Mouse (Mus musculus) neural tube, embryonic 12.5 days (tissue): Measurements from ENCODE around the gene Arhgap28. TPM values are rescaled to one million over a fixed set of nuclear protein-coding genes. Genes with fewer than 3 reads are reported as not detected.

ENCODE experiments used
- ATAC-seq: fragments of 200-750 bp; cut with Nextera tagmentation; 2 replicates; pipeline ENCODE4 v1.8.0; 2017; ENCODE audit warnings: low read depth, mild to moderate bottlenecking, moderate TSS enrichment, moderate library complexity; ENCODE audit not compliant: low FRiP score
- H3K27ac ChIP-seq: fragments of 300-500 bp; sonication (generic); 2 replicates; pipeline ENCODE4 v1.5.1; 2016
- H3K27me3 ChIP-seq: fragments of 300-500 bp; sonication (generic); replicated peaks from 2 replicates; pipeline ENCODE4 v1.6.1; 2016; ENCODE audit warnings: mild to moderate bottlenecking
- H3K36me3 ChIP-seq: fragments of 300-500 bp; sonication (generic); 2 replicates; pipeline ENCODE4 v1.6.1; 2016; ENCODE audit warnings: mild to moderate bottlenecking
- H3K4me1 ChIP-seq: fragments of 300-500 bp; sonication (generic); 2 replicates; pipeline ENCODE4 v1.6.1; 2016
- H3K4me2 ChIP-seq: fragments of 300-500 bp; sonication (generic); replicated peaks from 2 replicates; pipeline ENCODE4 v1.6.1; 2016; ENCODE audit warnings: mild to moderate bottlenecking
- H3K4me3 ChIP-seq: fragments of 300-500 bp; sonication (generic); 2 replicates; pipeline ENCODE4 v1.5.1; 2016
- H3K9ac ChIP-seq: fragments of 300-500 bp; sonication (generic); 2 replicates; pipeline ENCODE4 v1.6.1; 2016; ENCODE audit warnings: mild to moderate bottlenecking
- H3K9me3 ChIP-seq: fragments of 300-500 bp; sonication (generic); 2 replicates; pipeline ENCODE4 v1.6.1; 2016; ENCODE audit warnings: mild to moderate bottlenecking
- WGBS: fragments of 180-500 bp; shearing (Covaris S2); methylation state at CpG from one replicate; pipeline ENCODE4 v1.1.7; 2016; 5-methylcytosine and 5-hydroxymethylcytosine counted together
- polyA plus RNA-seq: library from polyadenylated mRNA; unstranded; fragments of >200 nt; fragmentation: Nextera tagmentation; extraction: Ambion mirVana; gene quantifications from 2 replicates; pipeline ENCODE4 v1.2.1, GENCODE M21; 2016

Gene Arhgap28
- polyA plus RNA-seq, 1 experiment from 2014 or later = 26.8 TPM

DNA sequence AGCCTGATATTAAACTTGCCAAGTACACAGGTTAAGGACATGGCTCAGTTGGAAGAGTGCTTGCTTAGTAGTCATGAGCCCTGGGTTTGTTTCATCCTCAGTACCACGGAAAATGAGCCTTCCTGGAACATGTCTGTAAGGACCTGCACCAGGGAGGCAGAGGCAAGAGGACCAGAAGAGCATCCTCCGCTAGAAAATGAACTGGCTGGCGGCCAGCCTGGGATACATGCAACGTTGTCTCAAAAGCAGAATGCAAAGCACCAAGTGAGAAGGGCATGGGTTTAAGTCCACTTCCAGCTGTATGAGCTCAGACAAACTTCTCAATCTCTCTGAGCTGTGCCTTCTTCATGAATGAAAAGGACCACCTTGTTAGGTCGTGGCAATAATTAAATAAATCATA, 49.0 kb downstream of the Arhgap28 start:
- H3K9me3 ChIP-seq = no peaks in the 10 kb centered on the region
- H3K4me2 ChIP-seq = no peak overlapping the region
- 86% methylated on average over 5 of the region's 5 CpGs for WGBS
- H3K4me3 ChIP-seq = no peak overlapping the region
- no peaks in the 10 kb centered on the region for H3K4me1 ChIP-seq
- H3K36me3 ChIP-seq = no peaks in the 10 kb centered on the region
- H3K27ac ChIP-seq = no peak overlapping the region
- no peak for ATAC-seq
- H3K9ac ChIP-seq = no peak overlapping the region
- no peaks in the 10 kb centered on the region for H3K27me3 ChIP-seq

GRCm38 (mm10) chr17:67950523-67951213, 53.3 kb downstream of the Arhgap28 start:
- Histone ChIP-seq H3K9ac (no peak overlapping the region), H3K9me3 (no peaks in the 10 kb centered on the region), H3K36me3 (no peaks in the 10 kb centered on the region), H3K4me2 (peak overlapping the region; percentile 36; the same call in 1 of the 2 replicates), H3K4me1 (no peaks in the 10 kb centered on the region), H3K27me3 (no peaks in the 10 kb centered on the region), H3K27ac (no peak overlapping the region), H3K4me3 (no peak overlapping the region)
- no peak for ATAC-seq
- WGBS = 66% methylated on average over 11 of the region's 11 CpGs

- no peaks in the 10 kb centered on the region for H3K4me1 ChIP-seq
- H3K4me3 ChIP-seq = no peak overlapping the region
- H3K27me3 ChIP-seq = no peaks in the 10 kb centered on the region
- WGBS = 82% methylated on average over 5 of the region's 5 CpGs
- H3K9me3 ChIP-seq = no peaks in the 10 kb centered on the region
- no peak overlapping the region for H3K9ac ChIP-seq
- no peak for ATAC-seq
- H3K36me3 ChIP-seq = no peaks in the 10 kb centered on the region
- no peak overlapping the region for H3K27ac ChIP-seq
- H3K4me2 ChIP-seq = no peak overlapping the region
Observed at GRCm38 (mm10) chr17:67948601-67949000, 55.3 kb downstream of the Arhgap28 start.

DNA sequence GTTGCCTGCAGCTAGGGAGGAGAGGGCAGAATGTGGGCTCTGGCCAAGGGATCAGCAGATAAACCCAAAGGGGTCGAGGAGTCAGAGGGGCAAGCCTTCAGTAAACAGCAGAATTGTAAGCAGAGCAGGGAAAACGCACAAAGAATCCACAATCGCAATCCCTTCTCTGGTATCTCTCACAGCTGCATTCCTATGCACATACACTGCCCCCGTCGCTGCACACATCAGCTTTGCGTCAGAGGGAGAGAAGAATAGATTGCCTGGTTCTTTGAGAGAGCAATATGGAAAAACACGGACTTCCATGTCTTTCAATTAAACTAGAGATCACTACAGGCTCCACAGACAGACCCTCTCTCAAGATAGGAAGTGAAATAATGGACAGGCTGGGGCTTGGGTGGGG, 58.5 kb downstream of the Arhgap28 start:
- Histone ChIP-seq H3K4me3 (no peak overlapping the region), H3K27me3 (no peaks in the 10 kb centered on the region), H3K4me1 (no peaks in the 10 kb centered on the region), H3K4me2 (no peak overlapping the region), H3K27ac (no peak overlapping the region), H3K36me3 (no peaks in the 10 kb centered on the region), H3K9ac (no peak overlapping the region), H3K9me3 (no peaks in the 10 kb centered on the region)
- no peak for ATAC-seq
- WGBS = 79% methylated on average over 7 of the region's 7 CpGs

- no peak overlapping the region for H3K4me2 ChIP-seq
- ATAC-seq = no peak
- no peaks in the 10 kb centered on the region for H3K27me3 ChIP-seq
- no peak overlapping the region for H3K27ac ChIP-seq
- no peak overlapping the region for H3K9ac ChIP-seq
- no peak overlapping the region for H3K4me3 ChIP-seq
- no peaks in the 10 kb centered on the region for H3K4me1 ChIP-seq
- no peaks in the 10 kb centered on the region for H3K36me3 ChIP-seq
- WGBS = 88% methylated on average over 7 of the region's 7 CpGs
- H3K9me3 ChIP-seq = no peaks in the 10 kb centered on the region
Observed at GRCm38 (mm10) chr17:67944256-67944655, 59.7 kb downstream of the Arhgap28 start.

GRCm38 (mm10) chr17:67941026-67941425, 62.9 kb downstream of the Arhgap28 start:
- ATAC-seq = no peak
- 92% methylated on average over 6 of the region's 6 CpGs for WGBS

GRCm38 (mm10) chr17:67937050-67937449, 66.9 kb downstream of the Arhgap28 start:
- no peak overlapping the region for H3K4me3 ChIP-seq
- no peak overlapping the region for H3K27ac ChIP-seq
- no peaks in the 10 kb centered on the region for H3K27me3 ChIP-seq
- H3K36me3 ChIP-seq = no peaks in the 10 kb centered on the region
- no peak overlapping the region for H3K4me2 ChIP-seq
- no peaks in the 10 kb centered on the region for H3K9me3 ChIP-seq
- no peak overlapping the region for H3K9ac ChIP-seq
- no peak for ATAC-seq
- 93% methylated on average over 3 of the region's 3 CpGs for WGBS
- no peaks in the 10 kb centered on the region for H3K4me1 ChIP-seq

More at GRCm38 (mm10) chr17:67941026-67941425, 62.9 kb downstream of the Arhgap28 start:
- Histone ChIP-seq H3K9me3 (no peaks in the 10 kb centered on the region), H3K36me3 (no peaks in the 10 kb centered on the region), H3K4me3 (no peak overlapping the region), H3K4me1 (no peaks in the 10 kb centered on the region), H3K27me3 (no peaks in the 10 kb centered on the region), H3K4me2 (no peak overlapping the region), H3K27ac (no peak overlapping the region), H3K9ac (no peak overlapping the region)

DNA sequence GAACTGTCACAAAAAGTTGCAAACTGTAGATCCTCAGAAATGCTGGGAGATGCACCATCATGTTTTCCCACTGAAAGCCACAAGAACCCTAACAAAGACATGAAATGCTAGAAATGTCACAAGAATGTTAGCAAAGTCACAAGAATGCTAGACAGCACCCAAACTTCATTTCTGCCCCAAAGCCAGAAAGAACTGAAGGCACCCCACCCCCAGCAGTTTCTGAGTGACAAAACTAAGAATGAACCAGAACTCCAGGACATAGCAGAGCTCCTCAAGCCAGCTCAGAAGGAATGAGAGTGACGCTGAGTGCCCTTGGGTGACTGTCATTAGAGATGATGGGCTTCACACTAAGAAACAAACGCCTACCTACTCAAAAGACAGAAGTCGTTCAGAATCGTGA, 68.4 kb downstream of the Arhgap28 start:
- 84% methylated on average over 4 of the region's 4 CpGs for WGBS
- no peak for ATAC-seq
- no peak overlapping the region for H3K4me2 ChIP-seq
- H3K9ac ChIP-seq = no peak overlapping the region
- H3K4me3 ChIP-seq = no peak overlapping the region
- H3K4me1 ChIP-seq = no peaks in the 10 kb centered on the region
- no peak overlapping the region for H3K27ac ChIP-seq
- H3K9me3 ChIP-seq = no peaks in the 10 kb centered on the region
- no peaks in the 10 kb centered on the region for H3K27me3 ChIP-seq
- H3K36me3 ChIP-seq = no peaks in the 10 kb centered on the region

GRCm38 (mm10) chr17:67931396-67931795, 72.5 kb downstream of the Arhgap28 start:
- 67% methylated on average over 6 of the region's 6 CpGs for WGBS

DNA sequence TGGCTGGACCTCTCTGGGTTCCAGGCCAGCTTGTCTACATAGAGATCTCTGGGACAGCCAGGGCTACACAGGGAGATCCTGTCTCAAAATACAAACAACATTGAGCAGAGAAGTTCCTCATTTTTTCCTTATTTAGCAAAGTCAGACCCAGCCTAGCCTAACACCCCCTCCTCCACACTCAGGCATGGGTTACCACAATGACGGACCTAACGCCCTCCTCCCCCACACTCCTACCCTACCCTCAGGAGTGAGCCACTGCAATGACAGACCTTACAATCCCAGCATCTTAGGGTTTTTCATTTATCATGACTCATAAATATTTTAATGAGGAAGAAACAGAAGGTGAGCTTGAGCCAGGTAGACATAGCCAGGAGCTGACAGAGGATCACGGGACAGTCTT, 73.0 kb downstream of the Arhgap28 start:
- H3K4me3 ChIP-seq = no peak overlapping the region
- no peak overlapping the region for H3K27ac ChIP-seq
- 79% methylated on average over 3 of the region's 3 CpGs for WGBS
- H3K4me1 ChIP-seq = no peaks in the 10 kb centered on the region
- H3K4me2 ChIP-seq = no peak overlapping the region
- H3K9ac ChIP-seq = no peak overlapping the region
- no peak for ATAC-seq
- H3K9me3 ChIP-seq = no peaks in the 10 kb centered on the region
- no peaks in the 10 kb centered on the region for H3K36me3 ChIP-seq
- H3K27me3 ChIP-seq = no peaks in the 10 kb centered on the region

More at GRCm38 (mm10) chr17:67931396-67931795, 72.5 kb downstream of the Arhgap28 start:
- Histone ChIP-seq H3K4me2 (no peak overlapping the region), H3K9me3 (no peaks in the 10 kb centered on the region), H3K27ac (no peak overlapping the region), H3K9ac (no peak overlapping the region), H3K4me3 (no peak overlapping the region), H3K36me3 (no peaks in the 10 kb centered on the region), H3K4me1 (no peaks in the 10 kb centered on the region), H3K27me3 (no peaks in the 10 kb centered on the region)
- ATAC-seq = no peak

GRCm38 (mm10) chr17:67930467-67930866, 73.5 kb downstream of the Arhgap28 start:
- Histone ChIP-seq H3K36me3 (no peaks in the 10 kb centered on the region), H3K9ac (no peak overlapping the region)
- no peak for ATAC-seq

GRCm38 (mm10) chr17:67928280-67928679, 75.6 kb downstream of the Arhgap28 start:
- Histone ChIP-seq H3K27me3 (no peaks in the 10 kb centered on the region), H3K9me3 (no peaks in the 10 kb centered on the region), H3K4me1 (no peaks in the 10 kb centered on the region), H3K27ac (no peak overlapping the region), H3K4me2 (no peak overlapping the region), H3K4me3 (no peak overlapping the region), H3K9ac (no peak overlapping the region), H3K36me3 (no peaks in the 10 kb centered on the region)
- WGBS = 89% methylated on average over 6 of the region's 6 CpGs
- ATAC-seq = no peak

More at GRCm38 (mm10) chr17:67930467-67930866, 73.5 kb downstream of the Arhgap28 start:
- Histone ChIP-seq H3K27me3 (no peaks in the 10 kb centered on the region), H3K9me3 (no peaks in the 10 kb centered on the region), H3K4me1 (no peaks in the 10 kb centered on the region), H3K4me2 (no peak overlapping the region), H3K27ac (no peak overlapping the region), H3K4me3 (no peak overlapping the region)
- 86% methylated on average over 3 of the region's 3 CpGs for WGBS

GRCm38 (mm10) chr17:67927864-67928263, 76.1 kb downstream of the Arhgap28 start:
- no peaks in the 10 kb centered on the region for H3K36me3 ChIP-seq
- H3K9ac ChIP-seq = no peak overlapping the region
- WGBS = 95% methylated on average over 8 of the region's 8 CpGs
- no peak overlapping the region for H3K4me2 ChIP-seq
- no peaks in the 10 kb centered on the region for H3K9me3 ChIP-seq
- no peak overlapping the region for H3K27ac ChIP-seq
- H3K27me3 ChIP-seq = no peaks in the 10 kb centered on the region
- no peaks in the 10 kb centered on the region for H3K4me1 ChIP-seq
- no peak overlapping the region for H3K4me3 ChIP-seq
- ATAC-seq = no peak
